Comparison of ENCODE assay signal across 8 mouse cellular contexts in the genomic region with DNA sequence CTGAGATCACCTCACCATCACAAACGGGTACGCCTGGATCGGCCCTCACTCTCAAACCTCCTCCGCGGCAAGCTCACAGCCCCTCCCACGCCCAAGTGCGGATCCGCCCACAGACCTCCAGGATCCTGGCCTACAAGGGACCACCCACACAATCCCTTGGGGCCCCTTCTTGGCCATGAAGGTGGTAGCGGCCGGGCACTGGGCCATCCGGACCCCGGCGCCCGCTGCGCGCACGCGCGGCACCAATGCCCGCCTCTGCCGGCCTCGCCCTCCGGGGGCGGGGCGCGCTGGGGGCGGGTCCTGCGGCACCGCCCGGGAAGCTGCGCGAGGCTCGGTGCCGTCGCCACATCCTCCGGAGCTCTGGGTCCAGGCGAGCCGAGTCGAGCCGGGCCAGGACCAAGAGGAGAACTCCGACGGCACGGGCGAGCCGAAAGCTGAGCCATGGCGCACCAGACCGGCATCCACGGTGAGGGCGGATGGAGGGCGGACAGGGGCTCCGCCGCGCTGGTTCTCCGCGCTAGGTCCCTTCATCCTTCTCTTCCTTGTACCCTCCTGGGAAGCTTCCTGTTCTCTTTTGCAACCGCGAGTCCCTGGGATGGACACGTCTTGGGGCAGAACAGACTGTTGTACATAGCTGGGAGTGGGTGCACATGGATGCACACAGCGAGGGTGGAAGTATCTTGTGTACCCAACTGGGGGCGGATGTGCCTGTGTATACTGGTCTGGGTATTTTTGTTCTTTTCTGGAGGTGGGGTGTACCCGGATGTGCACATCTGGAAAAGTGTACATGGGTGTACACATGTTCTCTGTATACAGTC. TPM values are rescaled to one million over a fixed set of nuclear protein-coding genes. Genes with fewer than 3 reads are reported as not detected.
DNase-seq lines count a peak whose midpoint lies in the region; ATAC-seq lines count a peak whose summit lies in the region.

A gene (plus strand): TSS at position 290 of the 818 bp plus-strand sequence.

- H3K9ac ChIP-seq in intestine, embryonic 14.5 days (ENCODE audit: low read length) = peak within 1 kb of the TSS; percentile 58

- DNase-seq in adrenal gland, adult (ENCODE audit: inconsistent age in 2 of 2, low spot score in 1 of 2) = peak; percentile 96 to 98
- DNase-seq in embryo, embryonic 10.5 days (ENCODE audit: low spot score) = peak; percentile 95
- DNase-seq in gastrocnemius, postnatal 25 days = peak; percentile 93
- DNase-seq in intestine, embryonic 14.5 days (ENCODE audit: low spot score) = peak; percentile 94
- peak; percentile 87 to 93 for DNase-seq in left cerebral cortex, postnatal 14 days (ENCODE audit: low spot score in 2 of 2)
- DNase-seq in mesoderm, embryonic 11.5 days (ENCODE audit: low read depth, low spot score) = peak; percentile 95
- peak; percentile 80 to 83 for DNase-seq in right cerebral cortex, postnatal 36 days (ENCODE audit: low spot score in 2 of 2)
- peak; percentile 91 for DNase-seq in yolk sac, embryonic 10.5 days (ENCODE audit: low spot score)

- peaks cover 7% of the 10 kb centered on the region for H3K36me3 ChIP-seq in intestine, embryonic 14.5 days (ENCODE audit: control insufficient read depth, insufficient read depth, low read length)

- peaks cover 29% of the 10 kb centered on the region for H3K4me1 ChIP-seq in intestine, embryonic 14.5 days (replicated peaks; ENCODE audit: control insufficient read depth, insufficient read depth, low read length)

- ATAC-seq in intestine, embryonic 14.5 days (replicated peaks; ENCODE audit: low FRiP score, low TSS enrichment, low read depth) = peak; percentile 88

- intact Hi-C loops in left cerebral cortex, postnatal 14 days (cut with DNase I) = loop anchor here (10.0 kb wide), 1 partner anchor 222 kb away; a partner anchor contains a TSS

- peak within 1 kb of the TSS; percentile 63 for H3K4me3 ChIP-seq in intestine, embryonic 14.5 days (ENCODE audit: low read depth, low read length)

- H3K4me2 ChIP-seq in intestine, embryonic 14.5 days (ENCODE audit: low read length) = peak within 1 kb of the TSS; percentile 66

- H3K27me3 ChIP-seq in intestine, embryonic 14.5 days (replicated peaks; ENCODE audit: control insufficient read depth, insufficient read depth, low read length) = no peaks in the 10 kb centered on the region

- H3K27ac ChIP-seq in intestine, embryonic 14.5 days (ENCODE audit: low read depth) = peak within 1 kb of the TSS; percentile 63; the same call in 1 of the 2 replicates

- 1% methylated on average over 61 of the region's 61 CpGs for WGBS in intestine, embryonic 14.5 days

- no peaks in the 10 kb centered on the region for H3K9me3 ChIP-seq in intestine, embryonic 14.5 days (ENCODE audit: control insufficient read depth, low read length)

RNA-seq across cellular contexts. Expression of the gene that starts here (rescaled TPM):
- total RNA-seq in gastrocnemius, postnatal 25 days (2021) = 100 to 1,000 TPM in 1 of 2 experiments, 10 to 100 TPM in 1; 95.6 to 126 TPM
- polyA plus RNA-seq in intestine, embryonic 14.5 days (2014; fragmentation: Nextera tagmentation; extraction: Ambion mirVana) = 56.4 and 59.5 TPM in 2 replicates
- 10 to 100 TPM; 61.6 to 64.0 TPM for total RNA-seq in left cerebral cortex, postnatal 14 days (2021)

Comparison
In these comparisons a context has a peak if more than half of its experiments do, and no peak if none do; other contexts are left out.
1. Peak in every context shown above with its lines: DNase-seq, ATAC-seq, H3K4me3 ChIP-seq and H3K27ac ChIP-seq.